Mouse (Mus musculus) bone marrow, adult 2 months (tissue): ENCODE data around the gene D430019H16Rik.

Experiments used
- CTCF ChIP-seq: fragments of 200-500 bp; IDR thresholded peaks from 2 replicates; pipeline ENCODE4 v1.5.1; 2011; ENCODE audit warnings: low read length, control low read depth; ENCODE audit not compliant: control insufficient read depth, insufficient read depth
- POLR2A ChIP-seq: fragments of 200-500 bp; IDR thresholded peaks from 2 replicates; pipeline ENCODE4 v1.6.1; 2011; ENCODE audit warnings: low read depth, mild to moderate bottlenecking, control low read depth, low read length, borderline replicate concordance; ENCODE audit not compliant: control insufficient read depth

DNA sequence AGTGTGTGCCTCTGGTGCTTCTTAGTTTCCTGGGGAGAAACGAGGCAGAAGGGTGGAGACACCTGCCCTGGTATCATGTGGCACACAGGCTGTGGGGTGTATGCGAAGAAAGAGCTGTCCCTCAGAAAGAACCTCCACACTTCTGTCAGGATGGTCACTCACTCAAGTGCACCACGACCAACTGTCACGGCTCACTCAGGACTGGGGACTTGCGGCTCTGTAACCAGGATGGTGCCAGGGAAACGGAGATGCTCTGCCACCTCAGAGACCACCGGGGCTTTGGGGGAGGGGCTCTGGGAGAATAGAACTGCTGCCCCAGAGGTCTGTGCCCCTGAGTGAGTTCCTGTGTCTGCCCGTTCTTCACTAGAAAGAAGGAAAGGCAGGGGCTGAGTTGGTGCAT lies 15.4 kb downstream of the D430019H16Rik start:
- TF ChIP-seq CTCF (no peak), POLR2A (no peak)
